Mouse (Mus musculus): Measurements from ENCODE around the gene Zc3hav1l.
A peak's percentile ranks its signal among the peaks of the same experiment; 100 is the strongest.

Gene Zc3hav1l

GRCm38 (mm10) chr6:38263393-38264159 is 35.5 kb downstream of the Zc3hav1l start:
- peak; percentile 33 to 43 for DNase-seq

GRCm38 (mm10) chr6:38261877-38262276 is 37.2 kb downstream of the Zc3hav1l start:
- DNase-seq, result no peak

GRCm38 (mm10) chr6:38257506-38257905 is 41.6 kb downstream of the Zc3hav1l start:
- DNase-seq, result no peak

- DNase-seq, result no peak
These were observed 42.3 kb downstream of the Zc3hav1l start for GRCm38 (mm10) chr6:38256793-38257192.

- no peak for DNase-seq
These were observed 43.3 kb downstream of the Zc3hav1l start for GRCm38 (mm10) chr6:38255794-38256193.

- DNase-seq, result peak; percentile 74 to 83
These were observed 45.1 kb downstream of the Zc3hav1l start, which contains the start of gene D630045J12Rik for GRCm38 (mm10) chr6:38253736-38254641. TSS of gene D630045J12Rik (minus strand) at chr6:38254009.

- peak in 1 of 2 experiments; percentile 30 for DNase-seq
These were observed 46.0 kb downstream of the Zc3hav1l start for GRCm38 (mm10) chr6:38252766-38253735.

- no peak for DNase-seq
These were observed 46.9 kb downstream of the Zc3hav1l start for GRCm38 (mm10) chr6:38252139-38252538.

- DNase-seq, result peak; percentile 70 to 76
These were observed 47.6 kb downstream of the Zc3hav1l start for GRCm38 (mm10) chr6:38251464-38251863.

- no peak for DNase-seq
These were observed 51.7 kb downstream of the Zc3hav1l start for GRCm38 (mm10) chr6:38247362-38247761.

GRCm38 (mm10) chr6:38244806-38245205 is 54.3 kb downstream of the Zc3hav1l start:
- no peak for DNase-seq

- no peak for DNase-seq
These were observed 54.9 kb downstream of the Zc3hav1l start for GRCm38 (mm10) chr6:38244167-38244566.

GRCm38 (mm10) chr6:38242833-38243232 is 56.2 kb downstream of the Zc3hav1l start:
- no peak for DNase-seq

GRCm38 (mm10) chr6:38242295-38242830 is 56.7 kb downstream of the Zc3hav1l start:
- peak; percentile 56 to 58 for DNase-seq

GRCm38 (mm10) chr6:38241508-38241907 is 57.6 kb downstream of the Zc3hav1l start:
- DNase-seq, result no peak

- DNase-seq, result no peak
These were observed 58.4 kb downstream of the Zc3hav1l start for GRCm38 (mm10) chr6:38240618-38241017.

GRCm38 (mm10) chr6:38238382-38238781 is 60.7 kb downstream of the Zc3hav1l start:
- DNase-seq, result no peak

All from cerebellum, postnatal 10 days (tissue).